Mouse (Mus musculus) forebrain, embryonic 13.5 days (tissue): ENCODE measurements around the gene Btbd10. TPM values are rescaled to one million over a fixed set of nuclear protein-coding genes. Genes with fewer than 3 reads are reported as not detected.

Source experiments
- ATAC-seq: fragments of 200-750 bp; cut with Nextera tagmentation; 2 replicates; pipeline ENCODE4 v1.8.0; 2017
- H3K27ac ChIP-seq: fragments of 300-500 bp; sonication (generic); 2 replicates; pipeline ENCODE4 v1.5.1; 2015; ENCODE audit warnings: inconsistent platforms, mild to moderate bottlenecking, moderate library complexity
- H3K27me3 ChIP-seq: fragments of 300-500 bp; sonication (generic); 2 replicates; pipeline ENCODE4 v1.6.1; 2015; ENCODE audit warnings: mild to moderate bottlenecking, inconsistent platforms
- H3K36me3 ChIP-seq: fragments of 300-500 bp; sonication (generic); 2 replicates; pipeline ENCODE4 v1.6.1; 2015; ENCODE audit warnings: mild to moderate bottlenecking, inconsistent platforms; ENCODE audit not compliant: poor library complexity, severe bottlenecking
- H3K4me1 ChIP-seq: fragments of 300-500 bp; sonication (generic); 2 replicates; pipeline ENCODE4 v1.6.1; 2015; ENCODE audit warnings: inconsistent platforms
- H3K4me2 ChIP-seq: fragments of 300-500 bp; sonication (generic); 2 replicates; pipeline ENCODE4 v1.6.1; 2015; ENCODE audit warnings: inconsistent platforms, mild to moderate bottlenecking, moderate library complexity
- H3K4me3 ChIP-seq: fragments of 300-500 bp; sonication (generic); 2 replicates; pipeline ENCODE4 v1.5.1; 2015; ENCODE audit warnings: mild to moderate bottlenecking, inconsistent platforms
- H3K9ac ChIP-seq: fragments of 300-500 bp; sonication (generic); 2 replicates; pipeline ENCODE4 v1.6.1; 2015; ENCODE audit warnings: mild to moderate bottlenecking, inconsistent platforms
- H3K9me3 ChIP-seq: fragments of 300-500 bp; sonication (generic); replicated peaks from 2 replicates; pipeline ENCODE4 v1.6.1; 2016; ENCODE audit warnings: inconsistent platforms
- WGBS: fragments of 180-500 bp; shearing (Covaris S2); methylation state at CpG from one replicate; pipeline ENCODE4 v1.1.7; 2015; 5-methylcytosine and 5-hydroxymethylcytosine counted together
- polyA plus RNA-seq: library from polyadenylated mRNA; unstranded; fragments of >200 nt; fragmentation: Nextera tagmentation; extraction: Ambion mirVana; gene quantifications from 2 replicates; pipeline ENCODE4 v1.2.1, GENCODE M21; 2015

The Btbd10 gene
- polyA plus RNA-seq, result 49.6 and 51.9 TPM in 2 replicates

GRCm38 (mm10) chr7:113368746-113369619 is at the start of gene Btbd10:
Gene Btbd10, minus strand, starts transcription at chr7:113369392.
- no peaks in the 10 kb centered on the region for H3K9me3 ChIP-seq
- peak; percentile 99 for ATAC-seq
- H3K4me1 ChIP-seq, result peaks cover 24% of the 10 kb centered on the region
- peak within 1 kb of the TSS; percentile 74 for H3K4me2 ChIP-seq
- H3K9ac ChIP-seq, result peak within 1 kb of the TSS; percentile 91
- peaks cover 4% of the 10 kb centered on the region; the same call in 1 of the 2 replicates for H3K36me3 ChIP-seq
- peak within 1 kb of the TSS; percentile 81 for H3K4me3 ChIP-seq
- H3K27ac ChIP-seq, result peak within 1 kb of the TSS; percentile 92
- peaks cover 2% of the 10 kb centered on the region; the same call in 1 of the 2 replicates for H3K27me3 ChIP-seq
- whole genome bisulfite sequencing, result under 1% methylated on average over 64 of the region's 64 CpGs

- no peak overlapping the region for H3K27ac ChIP-seq
- 94% methylated on average over 1 of the region's 1 CpGs for WGBS
- no peak for ATAC-seq
These were observed 47.3 kb upstream of the Btbd10 start for GRCm38 (mm10) chr7:113416536-113416935.

DNA sequence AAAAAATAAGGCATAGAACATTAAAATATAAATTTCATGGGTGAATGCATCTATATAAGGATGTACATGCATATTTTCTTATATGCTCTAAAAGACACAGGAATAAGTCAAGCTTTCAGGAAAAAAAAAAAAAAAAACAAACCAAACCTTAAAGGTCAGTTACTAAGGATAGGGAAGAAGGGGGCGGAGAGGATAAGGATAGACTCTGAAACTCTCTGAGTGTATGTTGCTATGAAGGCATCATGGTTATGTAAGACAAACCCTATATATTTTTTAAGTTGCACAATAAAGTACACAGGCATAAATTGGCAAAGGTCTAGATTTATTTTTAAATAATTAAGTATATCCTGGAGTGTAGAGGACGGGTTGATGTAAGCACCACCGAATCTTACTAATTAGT is 46.1 kb upstream of the Btbd10 start:
- no peak overlapping the region for H3K4me2 ChIP-seq
- no peaks in the 10 kb centered on the region for H3K4me1 ChIP-seq
- no peak overlapping the region for H3K9ac ChIP-seq
- 77% methylated on average over 3 of the region's 3 CpGs for WGBS
- no peaks in the 10 kb centered on the region for H3K36me3 ChIP-seq
- no peaks in the 10 kb centered on the region for H3K9me3 ChIP-seq
- no peak overlapping the region for H3K27ac ChIP-seq
- ATAC-seq, result no peak
- H3K27me3 ChIP-seq, result no peaks in the 10 kb centered on the region
- H3K4me3 ChIP-seq, result no peak overlapping the region

More at GRCm38 (mm10) chr7:113416536-113416935, 47.3 kb upstream of the Btbd10 start:
- Histone ChIP-seq H3K4me2 (no peak overlapping the region), H3K9ac (no peak overlapping the region), H3K4me1 (no peaks in the 10 kb centered on the region), H3K9me3 (no peaks in the 10 kb centered on the region), H3K36me3 (no peaks in the 10 kb centered on the region), H3K4me3 (no peak overlapping the region), H3K27me3 (no peaks in the 10 kb centered on the region)

- Histone ChIP-seq H3K9me3 (no peaks in the 10 kb centered on the region), H3K4me2 (no peak overlapping the region), H3K4me1 (no peaks in the 10 kb centered on the region), H3K27me3 (no peaks in the 10 kb centered on the region), H3K9ac (no peak overlapping the region), H3K4me3 (no peak overlapping the region), H3K36me3 (no peaks in the 10 kb centered on the region), H3K27ac (no peak overlapping the region)
- ATAC-seq, result no peak
- WGBS, result 56% methylated on average over 5 of the region's 5 CpGs
These were observed 39.5 kb upstream of the Btbd10 start for GRCm38 (mm10) chr7:113408712-113409111.

GRCm38 (mm10) chr7:113398083-113398482 is 28.9 kb upstream of the Btbd10 start:
- Histone ChIP-seq H3K9ac (no peak overlapping the region), H3K36me3 (no peaks in the 10 kb centered on the region), H3K4me3 (no peak overlapping the region), H3K27ac (no peak overlapping the region), H3K27me3 (no peaks in the 10 kb centered on the region), H3K4me1 (no peaks in the 10 kb centered on the region), H3K9me3 (no peaks in the 10 kb centered on the region), H3K4me2 (no peak overlapping the region)
- no peak for ATAC-seq

- H3K4me2 ChIP-seq, result no peak overlapping the region
- no peaks in the 10 kb centered on the region for H3K36me3 ChIP-seq
- no peaks in the 10 kb centered on the region for H3K9me3 ChIP-seq
- H3K4me3 ChIP-seq, result no peak overlapping the region
- 95% methylated on average over 4 of the region's 4 CpGs for WGBS
- H3K4me1 ChIP-seq, result no peaks in the 10 kb centered on the region
- no peak for ATAC-seq
- no peak overlapping the region for H3K9ac ChIP-seq
- no peak overlapping the region for H3K27ac ChIP-seq
- no peaks in the 10 kb centered on the region for H3K27me3 ChIP-seq
These were observed 27.5 kb upstream of the Btbd10 start for GRCm38 (mm10) chr7:113396661-113397060.

DNA sequence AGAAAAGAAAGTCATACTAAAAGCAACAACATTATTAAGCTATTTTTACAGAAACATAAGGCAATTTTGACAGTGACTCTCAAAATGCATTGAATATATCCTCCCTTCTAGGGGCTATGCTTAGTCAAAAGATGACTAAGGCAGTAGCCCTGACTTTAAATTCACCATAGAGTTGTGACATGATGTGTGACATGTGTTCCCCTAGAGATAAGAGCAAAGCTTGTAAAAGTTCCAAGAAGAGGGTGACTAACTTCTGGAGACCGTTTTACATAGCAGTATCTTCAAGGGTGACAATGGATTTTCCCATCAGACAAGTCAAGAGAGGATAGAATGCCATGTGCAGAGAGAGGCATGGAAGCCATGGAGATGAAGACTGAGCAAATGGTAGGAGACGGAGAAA is 22.4 kb upstream of the Btbd10 start:
- no peak for ATAC-seq
- H3K4me2 ChIP-seq, result no peak overlapping the region
- H3K4me3 ChIP-seq, result no peak overlapping the region
- H3K27ac ChIP-seq, result no peak overlapping the region
- H3K36me3 ChIP-seq, result no peaks in the 10 kb centered on the region
- H3K27me3 ChIP-seq, result no peaks in the 10 kb centered on the region
- no peaks in the 10 kb centered on the region for H3K4me1 ChIP-seq
- H3K9ac ChIP-seq, result no peak overlapping the region
- WGBS, result 87% methylated on average over 2 of the region's 2 CpGs
- H3K9me3 ChIP-seq, result no peaks in the 10 kb centered on the region

DNA sequence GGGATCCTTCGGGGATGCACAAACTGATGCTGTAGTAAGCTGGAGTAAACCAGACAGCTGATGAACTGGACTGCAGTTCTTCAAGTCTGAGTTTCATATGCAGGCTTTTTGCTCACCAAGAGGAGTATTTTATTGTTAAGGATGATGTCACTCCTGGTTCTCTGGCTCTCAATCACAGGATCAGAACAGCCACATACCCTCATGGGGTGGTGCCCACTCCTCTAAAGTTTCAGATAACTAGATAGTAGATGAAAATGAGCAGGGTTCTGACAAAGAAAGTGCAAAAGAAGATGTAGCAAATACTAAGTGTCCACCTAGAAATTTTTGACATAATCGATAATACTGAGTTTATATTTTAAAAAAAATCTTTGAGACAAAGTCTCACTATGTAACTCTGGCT is 19.3 kb upstream of the Btbd10 start, which contains the start of gene Pth:
Gene Pth (minus strand): TSS at position 101 of the 400 bp plus-strand sequence.
- no peaks in the 10 kb centered on the region for H3K27me3 ChIP-seq
- H3K4me2 ChIP-seq, result no peak within 1 kb of the TSS
- WGBS, result 95% methylated on average over 2 of the region's 2 CpGs
- no peaks in the 10 kb centered on the region for H3K4me1 ChIP-seq
- ATAC-seq, result no peak
- no peaks in the 10 kb centered on the region for H3K36me3 ChIP-seq
- no peak within 1 kb of the TSS for H3K4me3 ChIP-seq
- no peak within 1 kb of the TSS for H3K27ac ChIP-seq
- H3K9me3 ChIP-seq, result no peaks in the 10 kb centered on the region
- H3K9ac ChIP-seq, result no peak within 1 kb of the TSS

GRCm38 (mm10) chr7:113377875-113378658 is 8.9 kb upstream of the Btbd10 start:
- 27% methylated on average over 7 of the region's 7 CpGs for WGBS

GRCm38 (mm10) chr7:113372682-113373081 is 3.5 kb upstream of the Btbd10 start:
- Histone ChIP-seq H3K4me3 (no peak overlapping the region), H3K9me3 (no peaks in the 10 kb centered on the region), H3K9ac (no peak overlapping the region), H3K27ac (no peak overlapping the region), H3K4me2 (no peak overlapping the region), H3K27me3 (peaks cover 2% of the 10 kb centered on the region; the same call in 1 of the 2 replicates), H3K4me1 (peaks cover 12% of the 10 kb centered on the region), H3K36me3 (no peaks in the 10 kb centered on the region)
- 82% methylated on average over 1 of the region's 1 CpGs for WGBS
- ATAC-seq, result no peak

More at GRCm38 (mm10) chr7:113377875-113378658, 8.9 kb upstream of the Btbd10 start:
- no peaks in the 10 kb centered on the region for H3K27me3 ChIP-seq
- no peaks in the 10 kb centered on the region for H3K36me3 ChIP-seq
- peak; percentile 92 for ATAC-seq
- H3K4me3 ChIP-seq, result no peak overlapping the region
- H3K4me1 ChIP-seq, result no peaks in the 10 kb centered on the region
- H3K9ac ChIP-seq, result no peak overlapping the region
- no peaks in the 10 kb centered on the region for H3K9me3 ChIP-seq
- no peak overlapping the region for H3K27ac ChIP-seq
- no peak overlapping the region for H3K4me2 ChIP-seq

DNA sequence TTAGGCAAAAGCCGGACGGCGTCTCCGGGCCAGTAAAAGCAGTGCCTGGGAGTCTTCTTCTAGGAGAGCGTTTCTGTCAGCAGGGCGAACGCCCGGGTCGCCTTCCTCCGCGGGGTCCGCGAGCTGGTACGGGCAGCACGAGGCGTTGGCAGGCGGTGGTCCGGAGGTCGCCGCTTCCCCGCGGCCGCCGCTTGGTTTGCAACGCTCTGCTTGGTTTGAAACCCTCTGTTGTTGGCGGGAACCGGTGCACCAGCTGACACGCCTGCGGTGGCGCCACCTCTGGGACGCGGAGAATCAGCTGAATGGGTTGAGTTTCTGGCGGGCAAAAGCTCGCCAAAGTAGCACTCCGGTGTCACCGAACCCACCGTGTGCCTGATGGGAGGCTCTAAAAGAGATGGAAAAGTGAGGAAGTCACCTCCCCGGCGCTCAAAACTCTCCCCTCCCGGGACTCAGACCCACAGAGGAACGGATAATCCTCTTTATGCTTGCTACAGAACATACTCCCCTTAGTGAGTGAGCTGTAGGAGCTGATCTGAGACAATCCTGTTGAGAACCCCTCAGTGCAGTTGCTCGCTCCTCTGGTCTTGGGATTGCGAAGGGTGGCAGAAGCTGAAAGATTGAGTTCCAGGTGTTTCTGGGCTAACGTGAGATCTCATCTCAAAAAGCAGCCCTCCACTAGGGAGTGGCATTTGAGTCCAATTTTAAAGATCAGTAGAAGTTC is 588 bp upstream of the Btbd10 start:
- Histone ChIP-seq H3K27me3 (peaks cover 2% of the 10 kb centered on the region; the same call in 1 of the 2 replicates), H3K36me3 (peaks cover 4% of the 10 kb centered on the region; the same call in 1 of the 2 replicates), H3K9ac (peak overlapping the region; percentile 91), H3K4me3 (peak overlapping the region; percentile 81), H3K27ac (peak overlapping the region; percentile 92), H3K4me1 (peaks cover 24% of the 10 kb centered on the region), H3K9me3 (no peaks in the 10 kb centered on the region), H3K4me2 (peak overlapping the region; percentile 74)
- ATAC-seq, result peak; percentile 75
- WGBS, result under 1% methylated on average over 44 of the region's 44 CpGs
